Mouse (Mus musculus) layer of hippocampus, adult 9-10 months (tissue): Measurements from ENCODE around the gene Cfap61.

Source experiments
- DNase-seq: peaks from one replicate; pipeline ENCODE4 v3.0.0; 2022; ENCODE audit warnings: low spot score

Gene Cfap61

GRCm38 (mm10) chr2:146147801-146148200, 213.2 kb downstream of the Cfap61 start:
- DNase-seq: no peak

- DNase-seq: no peak
Observed at GRCm38 (mm10) chr2:146149206-146149974, 214.8 kb downstream of the Cfap61 start.

- DNase-seq: no peak
Observed at GRCm38 (mm10) chr2:146168017-146168803, 233.6 kb downstream of the Cfap61 start.

- no peak for DNase-seq
Observed at GRCm38 (mm10) chr2:146169492-146169891, 234.9 kb downstream of the Cfap61 start.

- DNase-seq: no peak
Observed at GRCm38 (mm10) chr2:146172106-146172505, 237.5 kb downstream of the Cfap61 start.

GRCm38 (mm10) chr2:146174173-146174572, 239.6 kb downstream of the Cfap61 start:
- no peak for DNase-seq

GRCm38 (mm10) chr2:146178718-146179117, 244.1 kb downstream of the Cfap61 start:
- DNase-seq: no peak

- DNase-seq: no peak
Observed at GRCm38 (mm10) chr2:146183830-146184793, 249.5 kb downstream of the Cfap61 start.

- DNase-seq: no peak
Observed at GRCm38 (mm10) chr2:146196126-146196525, 261.5 kb downstream of the Cfap61 start.

- no peak for DNase-seq
Observed at GRCm38 (mm10) chr2:146197947-146198346, 263.4 kb downstream of the Cfap61 start.

- no peak for DNase-seq
Observed at GRCm38 (mm10) chr2:146210968-146211367, 276.4 kb downstream of the Cfap61 start.

- DNase-seq: no peak
Observed at GRCm38 (mm10) chr2:146214715-146215114, 280.1 kb downstream of the Cfap61 start.

GRCm38 (mm10) chr2:146216111-146217064, 281.8 kb downstream of the Cfap61 start:
- no peak for DNase-seq

GRCm38 (mm10) chr2:146217227-146217980, 282.8 kb downstream of the Cfap61 start:
- DNase-seq: no peak

- DNase-seq: no peak
Observed at GRCm38 (mm10) chr2:146218161-146218691, 283.6 kb downstream of the Cfap61 start.

- no peak for DNase-seq
Observed at GRCm38 (mm10) chr2:146218881-146219535, 284.4 kb downstream of the Cfap61 start.

- DNase-seq: no peak
Observed at GRCm38 (mm10) chr2:146219791-146220190, 285.2 kb downstream of the Cfap61 start.

- DNase-seq: no peak
Observed at GRCm38 (mm10) chr2:146220591-146221075, 286.0 kb downstream of the Cfap61 start.
